Mouse (Mus musculus) hindbrain, embryonic 14.5 days (tissue): Measurements from ENCODE around the gene Opn4. TPM values are rescaled to one million over a fixed set of nuclear protein-coding genes. Genes with fewer than 3 reads are reported as not detected.

Experiments
- ATAC-seq: fragments of 200-750 bp; cut with Nextera tagmentation; 2 replicates; pipeline ENCODE4 v1.8.0; 2017; ENCODE audit warnings: moderate number of reproducible peaks, mild to moderate bottlenecking, moderate TSS enrichment, moderate library complexity; ENCODE audit not compliant: low FRiP score
- DNase-seq: peaks from one replicate; pipeline ENCODE4 v3.0.0-alpha.2; 2015; ENCODE audit warnings: low spot score
- H3K27ac ChIP-seq: fragments of 300-500 bp; sonication (generic); 2 replicates; pipeline ENCODE4 v1.5.1; 2014; ENCODE audit warnings: mild to moderate bottlenecking, moderate library complexity
- H3K27me3 ChIP-seq: fragments of 300-500 bp; sonication (generic); 2 replicates; pipeline ENCODE4 v1.6.1; 2014; ENCODE audit warnings: mild to moderate bottlenecking, low read length, mixed read lengths; ENCODE audit not compliant: control insufficient read depth, insufficient read depth
- H3K36me3 ChIP-seq: fragments of 300-500 bp; sonication (generic); replicated peaks from 2 replicates; pipeline ENCODE4 v1.6.1; 2014; ENCODE audit not compliant: control insufficient read depth, insufficient read depth
- H3K4me1 ChIP-seq: fragments of 300-500 bp; sonication (generic); replicated peaks from 2 replicates; pipeline ENCODE4 v1.6.1; 2014; ENCODE audit warnings: antibody characterized with exemption, low read length, mixed read lengths; ENCODE audit not compliant: control insufficient read depth, insufficient read depth
- H3K4me2 ChIP-seq: fragments of 300-500 bp; sonication (generic); replicated peaks from 2 replicates; pipeline ENCODE4 v1.6.1; 2014; ENCODE audit warnings: mild to moderate bottlenecking, moderate library complexity
- H3K4me3 ChIP-seq: fragments of 300-500 bp; sonication (generic); replicated peaks from 2 replicates; pipeline ENCODE4 v1.5.1; 2014; ENCODE audit warnings: mild to moderate bottlenecking, low read length
- H3K9ac ChIP-seq: fragments of 300-500 bp; sonication (generic); 2 replicates; pipeline ENCODE4 v1.6.1; 2014
- H3K9me3 ChIP-seq: fragments of 300-500 bp; sonication (generic); 2 replicates; pipeline ENCODE4 v1.6.1; 2016; ENCODE audit warnings: low read length; ENCODE audit not compliant: control insufficient read depth
- WGBS: fragments of 180-500 bp; shearing (Covaris S2); extraction: QIAGEN DNeasy Blood & Tissue Kit; methylation state at CpG from one replicate; pipeline ENCODE4 v1.1.7; 2014; 5-methylcytosine and 5-hydroxymethylcytosine counted together
- polyA plus RNA-seq: library from polyadenylated mRNA; unstranded; fragments of >200 nt; fragmentation: Nextera tagmentation; extraction: Ambion mirVana; gene quantifications from 2 replicates; pipeline ENCODE4 v1.2.1, GENCODE M21; 2014

The Opn4 gene
- polyA plus RNA-seq, 1 experiment from 2014 or later: not detected

- H3K4me1 ChIP-seq: no peaks in the 10 kb centered on the region
- no peaks in the 10 kb centered on the region for H3K27me3 ChIP-seq
- H3K4me3 ChIP-seq: no peak overlapping the region
- H3K36me3 ChIP-seq: no peaks in the 10 kb centered on the region
- WGBS: 14% methylated on average over 16 of the region's 17 CpGs
- ATAC-seq: no peak
- no peak overlapping the region for H3K4me2 ChIP-seq
- no peak overlapping the region for H3K9ac ChIP-seq
- no peak for DNase-seq
- no peaks in the 10 kb centered on the region for H3K9me3 ChIP-seq
- no peak overlapping the region for H3K27ac ChIP-seq
These were observed 59.2 kb downstream of the Opn4 start for GRCm38 (mm10) chr14:34540685-34541162.

Other genes starting within 250 kb of the Opn4 start
- gene Fam25c, start 244.7 kb downstream of the Opn4 start, polyA plus RNA-seq: not detected in 2 replicates
- 213 and 251 TPM in 2 replicates for gene Sncg, start 225.4 kb downstream of the Opn4 start, polyA plus RNA-seq
- 4.5 and 5.3 TPM in 2 replicates for gene Mmrn2, start 224.7 kb downstream of the Opn4 start, polyA plus RNA-seq
- gene Bmpr1a, start 96.8 kb downstream of the Opn4 start, polyA plus RNA-seq: 25.7 and 26.3 TPM in 2 replicates
- gene 9230112D13Rik, start 77.3 kb downstream of the Opn4 start, polyA plus RNA-seq: not detected in 2 replicates
- 0.68 and 0.76 TPM in 2 replicates for gene Ldb3, start 11.5 kb downstream of the Opn4 start, polyA plus RNA-seq
- gene Wapl, start 73.8 kb upstream of the Opn4 start, polyA plus RNA-seq: 16.5 and 16.8 TPM in 2 replicates
- 7.0 and 7.7 TPM in 2 replicates for gene Grid1, start 220.0 kb upstream of the Opn4 start, polyA plus RNA-seq